Mouse (Mus musculus): ENCODE results near the gene Bub1. TPM values are rescaled to one million over a fixed set of nuclear protein-coding genes. Genes with fewer than 3 reads are reported as not detected.
A peak's percentile ranks its signal among the peaks of the same experiment; 100 is the strongest.

Gene Bub1
- polyA plus RNA-seq (2015; fragmentation: Nextera tagmentation; extraction: Ambion mirVana), result 56.4 and 61.7 TPM in 2 replicates

DNA sequence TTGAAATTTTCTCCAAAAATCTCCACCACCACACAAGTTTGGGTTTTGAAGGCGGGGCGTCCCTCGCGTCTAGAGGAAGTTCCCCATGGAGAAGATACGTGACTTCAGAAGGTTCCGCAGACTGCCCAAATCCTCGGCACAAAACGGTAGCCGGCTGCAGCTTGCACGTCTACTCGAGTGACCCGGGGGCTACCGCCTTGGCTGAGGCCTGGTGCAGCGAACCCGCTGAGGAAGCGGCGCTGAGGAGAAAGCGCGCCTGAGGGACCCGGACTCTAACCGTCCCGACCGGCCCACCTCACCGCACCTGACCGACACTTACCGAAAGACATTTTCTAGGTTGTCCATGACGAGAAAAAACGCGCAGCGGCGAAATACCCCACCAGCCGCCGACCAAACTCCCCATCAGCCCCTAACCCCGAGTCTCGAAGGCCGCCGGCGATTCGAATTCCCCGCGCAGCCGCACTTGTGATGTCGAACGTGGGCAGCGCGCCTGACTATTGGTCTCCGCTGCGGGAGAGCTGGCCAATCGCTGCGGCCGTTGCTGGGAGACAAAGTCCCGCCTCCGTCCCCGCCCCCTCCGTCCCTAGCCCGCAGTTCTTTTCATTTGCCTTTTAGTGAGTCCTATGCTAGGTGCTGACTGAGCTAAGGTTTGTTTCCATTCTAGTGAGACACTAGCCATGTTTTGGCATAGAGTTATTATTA is at the start of gene Bub1:
Gene Bub1 (minus strand): TSS at position 465 of the 702 bp plus-strand sequence.
- Histone ChIP-seq H3K4me1 (ENCODE audit: insufficient read depth, low read length) (peaks cover 8% of the 10 kb centered on the region; the same call in 1 of the 2 replicates), H3K36me3 (ENCODE audit: insufficient read depth, low read length) (no peaks in the 10 kb centered on the region), H3K9ac (replicated peaks; ENCODE audit: low read length) (peak within 1 kb of the TSS; percentile 76), H3K4me2 (replicated peaks; ENCODE audit: low read depth, low read length) (peak within 1 kb of the TSS; percentile 62), H3K27ac (ENCODE audit: low read length) (no peak within 1 kb of the TSS), H3K9me3 (ENCODE audit: low read length) (no peaks in the 10 kb centered on the region), H3K27me3 (ENCODE audit: insufficient read depth, low read length) (no peaks in the 10 kb centered on the region), H3K4me3 (ENCODE audit: low read length) (peak within 1 kb of the TSS; percentile 83)
- peak; percentile 99 for ATAC-seq (ENCODE audit: low FRiP score, low TSS enrichment)
- WGBS, result under 1% methylated on average over 50 of the region's 56 CpGs

DNA sequence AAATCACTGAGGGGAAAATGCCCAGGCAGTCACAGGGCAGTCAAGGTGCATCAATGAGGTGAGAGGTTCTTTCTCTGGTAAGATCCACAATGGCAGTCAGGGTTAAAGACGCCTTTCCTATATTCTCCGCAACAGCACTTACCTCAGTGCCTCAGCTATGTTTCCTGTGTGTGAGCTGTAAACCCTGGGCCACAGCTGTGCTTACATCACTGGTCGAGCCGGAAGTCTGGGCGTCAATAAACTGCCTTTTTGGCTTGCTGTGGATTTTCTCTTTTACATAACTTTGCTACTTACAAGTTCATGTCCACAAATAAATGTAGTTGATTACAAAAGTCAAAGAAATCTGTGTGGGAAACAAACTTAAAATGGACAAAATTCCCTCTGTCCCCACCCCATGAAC is 49.4 kb upstream of the Bub1 start:
- WGBS, result 73% methylated on average over 5 of the region's 5 CpGs
- H3K4me1 ChIP-seq (ENCODE audit: insufficient read depth, low read length), result no peaks in the 10 kb centered on the region
- H3K9ac ChIP-seq (replicated peaks; ENCODE audit: low read length), result no peak overlapping the region
- H3K27ac ChIP-seq (ENCODE audit: low read length), result no peak overlapping the region
- H3K9me3 ChIP-seq (ENCODE audit: low read length), result no peaks in the 10 kb centered on the region
- no peaks in the 10 kb centered on the region for H3K27me3 ChIP-seq (ENCODE audit: insufficient read depth, low read length)
- ATAC-seq (ENCODE audit: low FRiP score, low TSS enrichment), result no peak
- H3K36me3 ChIP-seq (ENCODE audit: insufficient read depth, low read length), result no peaks in the 10 kb centered on the region
- no peak overlapping the region for H3K4me2 ChIP-seq (replicated peaks; ENCODE audit: low read depth, low read length)
- no peak overlapping the region for H3K4me3 ChIP-seq (ENCODE audit: low read length)

GRCm38 (mm10) chr2:127864381-127864780 is 32.7 kb upstream of the Bub1 start:
- Histone ChIP-seq H3K9me3 (ENCODE audit: low read length) (no peaks in the 10 kb centered on the region), H3K36me3 (ENCODE audit: insufficient read depth, low read length) (no peaks in the 10 kb centered on the region), H3K4me1 (ENCODE audit: insufficient read depth, low read length) (no peaks in the 10 kb centered on the region), H3K27me3 (ENCODE audit: insufficient read depth, low read length) (no peaks in the 10 kb centered on the region), H3K27ac (ENCODE audit: low read length) (no peak overlapping the region), H3K4me3 (ENCODE audit: low read length) (no peak overlapping the region), H3K9ac (replicated peaks; ENCODE audit: low read length) (no peak overlapping the region), H3K4me2 (replicated peaks; ENCODE audit: low read depth, low read length) (no peak overlapping the region)
- 80% methylated on average over 4 of the region's 4 CpGs for WGBS
- ATAC-seq (ENCODE audit: low FRiP score, low TSS enrichment), result no peak

DNA sequence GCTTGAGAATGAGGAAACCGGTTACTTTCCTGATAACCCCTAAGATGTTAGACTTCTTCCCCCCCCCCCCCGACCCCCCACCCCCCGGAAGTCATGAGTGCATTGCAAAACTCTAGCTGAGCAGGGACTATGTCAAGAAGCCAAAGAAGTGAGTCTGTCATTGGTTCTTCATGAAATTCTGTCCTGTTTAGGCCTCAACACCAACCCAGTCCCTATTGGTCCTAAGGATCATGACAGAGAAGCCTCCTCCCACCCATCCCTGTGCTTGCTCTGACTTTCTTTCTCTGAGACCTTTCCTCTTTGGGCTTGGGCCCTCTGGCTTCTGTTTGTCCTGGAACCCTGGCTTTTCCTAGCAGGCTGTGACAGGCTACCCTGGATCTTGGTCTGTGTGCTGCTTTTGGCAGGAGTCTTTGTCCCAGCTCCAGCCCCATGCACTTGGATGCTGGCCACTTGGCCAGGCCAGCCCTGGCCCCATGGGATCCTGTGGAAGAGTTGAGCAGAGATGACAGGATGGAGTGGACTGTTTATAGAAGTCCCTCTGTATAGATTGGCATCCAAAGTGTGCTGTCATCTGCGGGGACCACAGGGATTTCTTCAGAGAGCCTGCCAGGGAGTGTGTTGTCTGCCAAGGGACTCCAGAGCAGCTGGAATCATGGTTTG is 22.8 kb upstream of the Bub1 start:
- no peak overlapping the region for H3K4me2 ChIP-seq (replicated peaks; ENCODE audit: low read depth, low read length)
- H3K27me3 ChIP-seq (ENCODE audit: insufficient read depth, low read length), result no peaks in the 10 kb centered on the region
- H3K36me3 ChIP-seq (ENCODE audit: insufficient read depth, low read length), result no peaks in the 10 kb centered on the region
- ATAC-seq (ENCODE audit: low FRiP score, low TSS enrichment), result peak; percentile 76
- H3K9me3 ChIP-seq (ENCODE audit: low read length), result no peaks in the 10 kb centered on the region
- no peak overlapping the region for H3K9ac ChIP-seq (replicated peaks; ENCODE audit: low read length)
- no peaks in the 10 kb centered on the region for H3K4me1 ChIP-seq (ENCODE audit: insufficient read depth, low read length)
- 64% methylated on average over 3 of the region's 4 CpGs for WGBS
- no peak overlapping the region for H3K4me3 ChIP-seq (ENCODE audit: low read length)
- H3K27ac ChIP-seq (ENCODE audit: low read length), result no peak overlapping the region

- no peaks in the 10 kb centered on the region for H3K4me1 ChIP-seq (ENCODE audit: insufficient read depth, low read length)
- H3K4me3 ChIP-seq (ENCODE audit: low read length), result no peak overlapping the region
- no peaks in the 10 kb centered on the region; the same call in 1 of the 2 replicates for H3K27me3 ChIP-seq (ENCODE audit: insufficient read depth, low read length)
- H3K9ac ChIP-seq (replicated peaks; ENCODE audit: low read length), result no peak overlapping the region
- H3K27ac ChIP-seq (ENCODE audit: low read length), result no peak overlapping the region
- no peak for ATAC-seq (ENCODE audit: low FRiP score, low TSS enrichment)
- 65% methylated on average over 2 of the region's 2 CpGs for WGBS
- H3K36me3 ChIP-seq (ENCODE audit: insufficient read depth, low read length), result no peaks in the 10 kb centered on the region
- H3K4me2 ChIP-seq (replicated peaks; ENCODE audit: low read depth, low read length), result no peak overlapping the region
- H3K9me3 ChIP-seq (ENCODE audit: low read length), result no peaks in the 10 kb centered on the region
Observed at GRCm38 (mm10) chr2:127850371-127850770, 18.7 kb upstream of the Bub1 start.

DNA sequence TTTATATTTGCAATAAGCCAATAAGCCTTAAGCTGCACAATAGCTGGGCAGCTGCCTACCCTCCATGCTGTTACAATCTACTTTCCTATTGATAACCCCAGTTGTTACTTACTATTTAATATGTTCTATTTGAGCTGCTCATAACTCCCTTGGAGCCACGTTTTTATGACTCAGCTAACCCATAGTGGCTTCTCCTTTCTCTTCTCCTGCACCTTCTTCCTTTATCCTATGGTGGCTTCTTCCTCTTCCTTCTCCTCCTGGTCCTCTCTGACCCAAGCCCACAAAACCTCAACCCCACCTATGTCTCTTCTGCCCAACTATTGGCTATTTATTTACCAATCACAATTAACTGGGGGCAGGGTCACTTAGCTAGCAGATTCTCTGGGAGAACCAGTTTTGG is 14.9 kb upstream of the Bub1 start:
- Histone ChIP-seq H3K9ac (replicated peaks; ENCODE audit: low read length) (no peak overlapping the region), H3K4me3 (ENCODE audit: low read length) (no peak overlapping the region), H3K27me3 (ENCODE audit: insufficient read depth, low read length) (no peaks in the 10 kb centered on the region; the same call in 1 of the 2 replicates), H3K36me3 (ENCODE audit: insufficient read depth, low read length) (no peaks in the 10 kb centered on the region), H3K9me3 (ENCODE audit: low read length) (no peaks in the 10 kb centered on the region), H3K4me1 (ENCODE audit: insufficient read depth, low read length) (no peaks in the 10 kb centered on the region), H3K27ac (ENCODE audit: low read length) (no peak overlapping the region), H3K4me2 (replicated peaks; ENCODE audit: low read depth, low read length) (no peak overlapping the region)
- WGBS, result 26% methylated on average over 1 of the region's 1 CpGs
- no peak for ATAC-seq (ENCODE audit: low FRiP score, low TSS enrichment)

DNA sequence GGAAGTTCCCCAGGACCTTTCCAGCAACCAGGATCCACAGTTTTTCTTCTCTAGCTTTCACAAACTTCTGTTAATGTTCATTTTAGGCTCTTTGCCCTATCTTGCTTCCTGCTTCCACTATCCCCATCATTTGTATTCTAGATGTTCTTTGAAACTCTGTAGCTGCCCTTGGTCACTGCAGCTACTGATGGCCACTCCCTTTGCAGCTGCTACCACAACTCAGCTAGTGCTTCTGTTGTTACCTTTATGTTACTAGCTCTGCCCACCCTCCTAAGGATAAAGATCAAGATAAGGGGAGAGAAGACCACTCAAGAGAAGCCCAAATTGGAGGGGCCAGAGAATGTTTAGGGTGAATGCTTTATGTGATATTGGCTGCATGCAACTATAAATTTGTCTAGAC is 14.3 kb upstream of the Bub1 start:
- no peak overlapping the region for H3K4me2 ChIP-seq (replicated peaks; ENCODE audit: low read depth, low read length)
- H3K9me3 ChIP-seq (ENCODE audit: low read length), result no peaks in the 10 kb centered on the region
- ATAC-seq (ENCODE audit: low FRiP score, low TSS enrichment), result no peak
- H3K36me3 ChIP-seq (ENCODE audit: insufficient read depth, low read length), result no peaks in the 10 kb centered on the region
- peaks cover 2% of the 10 kb centered on the region; the same call in 1 of the 2 replicates for H3K27me3 ChIP-seq (ENCODE audit: insufficient read depth, low read length)
- no peaks in the 10 kb centered on the region for H3K4me1 ChIP-seq (ENCODE audit: insufficient read depth, low read length)
- no peak overlapping the region for H3K9ac ChIP-seq (replicated peaks; ENCODE audit: low read length)
- no peak overlapping the region for H3K4me3 ChIP-seq (ENCODE audit: low read length)
- H3K27ac ChIP-seq (ENCODE audit: low read length), result no peak overlapping the region

DNA sequence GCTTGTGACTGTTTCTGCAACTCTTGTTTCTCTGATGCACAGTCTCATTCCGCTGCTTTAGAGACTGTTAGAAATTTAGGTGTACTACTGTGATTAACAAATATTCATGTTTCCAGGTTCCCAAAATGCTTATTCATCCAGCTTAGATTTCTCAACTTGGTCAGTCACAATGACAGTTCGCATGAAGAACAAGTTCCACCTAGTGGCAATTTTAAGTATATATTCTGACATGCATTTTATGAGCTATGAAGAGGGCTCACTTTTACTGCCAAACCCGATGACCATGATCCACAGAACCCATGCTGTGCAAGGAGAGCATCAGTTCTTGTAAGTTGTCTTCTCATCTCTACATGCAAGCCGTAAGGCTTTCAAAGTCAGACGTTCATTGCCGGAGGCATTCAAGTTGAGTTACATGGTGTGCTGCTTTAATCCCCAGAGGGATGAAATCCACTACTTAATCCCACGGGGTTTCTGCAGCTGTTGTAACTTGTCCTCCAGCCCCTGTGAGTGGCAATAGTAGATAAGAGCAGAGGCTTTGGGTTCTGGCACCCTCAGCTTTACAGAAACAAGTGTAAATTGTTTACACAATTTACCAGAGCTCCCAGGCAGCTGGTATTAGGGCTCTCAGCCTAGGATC is 13.8 kb upstream of the Bub1 start:
- H3K4me1 ChIP-seq (ENCODE audit: insufficient read depth, low read length), result no peaks in the 10 kb centered on the region
- peaks cover 6% of the 10 kb centered on the region; the same call in 1 of the 2 replicates for H3K27me3 ChIP-seq (ENCODE audit: insufficient read depth, low read length)
- no peak overlapping the region for H3K9ac ChIP-seq (replicated peaks; ENCODE audit: low read length)
- no peak overlapping the region for H3K4me3 ChIP-seq (ENCODE audit: low read length)
- WGBS, result 58% methylated on average over 7 of the region's 7 CpGs
- H3K36me3 ChIP-seq (ENCODE audit: insufficient read depth, low read length), result no peaks in the 10 kb centered on the region
- H3K4me2 ChIP-seq (replicated peaks; ENCODE audit: low read depth, low read length), result no peak overlapping the region
- no peaks in the 10 kb centered on the region for H3K9me3 ChIP-seq (ENCODE audit: low read length)
- no peak for ATAC-seq (ENCODE audit: low FRiP score, low TSS enrichment)
- no peak overlapping the region for H3K27ac ChIP-seq (ENCODE audit: low read length)

DNA sequence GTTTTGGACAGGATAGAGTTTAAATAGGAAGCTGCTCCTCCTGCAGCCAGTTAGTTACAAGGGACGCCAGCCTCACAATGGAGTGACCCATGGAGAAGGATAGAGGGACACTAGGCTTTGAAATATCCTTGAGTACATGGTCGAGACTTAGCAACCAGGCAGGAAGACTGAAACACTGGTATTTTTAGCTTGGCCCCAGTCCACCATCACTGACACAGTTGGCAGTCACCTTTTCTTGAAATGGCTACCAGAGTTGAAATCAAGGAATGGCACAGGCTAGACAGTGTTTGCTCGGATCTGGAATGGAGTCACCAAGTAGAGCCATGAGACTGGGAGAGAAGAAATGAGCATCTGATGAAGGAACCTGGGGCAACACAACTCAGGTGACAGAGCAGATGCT is 10.8 kb upstream of the Bub1 start:
- Histone ChIP-seq H3K4me1 (ENCODE audit: insufficient read depth, low read length) (no peaks in the 10 kb centered on the region), H3K27ac (ENCODE audit: low read length) (no peak overlapping the region), H3K4me2 (replicated peaks; ENCODE audit: low read depth, low read length) (no peak overlapping the region), H3K27me3 (ENCODE audit: insufficient read depth, low read length) (peaks cover 34% of the 10 kb centered on the region), H3K9ac (replicated peaks; ENCODE audit: low read length) (no peak overlapping the region), H3K36me3 (ENCODE audit: insufficient read depth, low read length) (no peaks in the 10 kb centered on the region), H3K4me3 (ENCODE audit: low read length) (no peak overlapping the region), H3K9me3 (ENCODE audit: low read length) (no peaks in the 10 kb centered on the region)
- 80% methylated on average over 3 of the region's 3 CpGs for WGBS
- ATAC-seq (ENCODE audit: low FRiP score, low TSS enrichment), result no peak

DNA sequence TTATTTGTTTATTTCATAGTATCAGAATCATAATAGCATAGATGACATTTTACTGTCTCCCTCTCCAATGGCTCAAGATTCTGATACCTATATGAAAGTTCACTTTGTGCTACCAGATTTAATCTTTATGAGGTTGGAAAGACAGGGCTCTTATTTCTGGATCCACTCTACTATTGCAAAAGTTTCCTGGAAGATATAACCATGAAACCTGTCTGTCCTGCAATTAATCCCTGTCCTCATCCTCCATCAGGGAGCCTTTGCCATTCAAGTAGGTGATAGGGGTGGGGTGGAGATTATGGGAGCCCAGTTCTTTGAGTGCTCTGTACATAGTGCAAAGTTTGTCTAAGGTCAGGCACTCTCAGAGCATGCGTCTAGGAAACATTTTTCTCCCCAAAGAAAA is 9.7 kb upstream of the Bub1 start:
- Histone ChIP-seq H3K4me1 (ENCODE audit: insufficient read depth, low read length) (no peaks in the 10 kb centered on the region), H3K27me3 (ENCODE audit: insufficient read depth, low read length) (peaks cover 38% of the 10 kb centered on the region), H3K9me3 (ENCODE audit: low read length) (no peaks in the 10 kb centered on the region), H3K36me3 (ENCODE audit: insufficient read depth, low read length) (no peaks in the 10 kb centered on the region), H3K27ac (ENCODE audit: low read length) (no peak overlapping the region), H3K4me3 (ENCODE audit: low read length) (no peak overlapping the region), H3K4me2 (replicated peaks; ENCODE audit: low read depth, low read length) (no peak overlapping the region), H3K9ac (replicated peaks; ENCODE audit: low read length) (no peak overlapping the region)
- 64% methylated on average over 1 of the region's 1 CpGs for WGBS
- ATAC-seq (ENCODE audit: low FRiP score, low TSS enrichment), result no peak

Data from kidney, embryonic 16.5 days (tissue).